Mouse (Mus musculus): ENCODE measurements at regions not wholly inside any gene's neighbourhood (a gene's known extent, or its start where the extent isn't known, plus 50 kb on each side); places are given as distances from the start of the nearest gene placed in this dataset.
A peak's percentile ranks its signal among the peaks of the same experiment; 100 is the strongest.
"Not testable (repeated sequence)": the region's sequence is repeated elsewhere in the genome, so short reads cannot be mapped to it uniquely, and the experiment has no call there.

GRCm38 (mm10) chr16:50774699-50775098 lies 183.7 kb upstream of the Ccdc54 start:
- not testable (repeated sequence) for DNase-seq (ENCODE audit: low spot score)

GRCm38 (mm10) chr16:50766055-50766770 lies 175.3 kb upstream of the Ccdc54 start:
- DNase-seq (ENCODE audit: low spot score) = no peak

GRCm38 (mm10) chr16:50762096-50762495 lies 171.1 kb upstream of the Ccdc54 start:
- DNase-seq (ENCODE audit: low spot score) = no peak

GRCm38 (mm10) chr16:50759979-50760378 lies 169.0 kb upstream of the Ccdc54 start:
- no peak for DNase-seq (ENCODE audit: low spot score)

- DNase-seq (ENCODE audit: low spot score) = peak; percentile 26
Observed at GRCm38 (mm10) chr16:50756696-50757095, 165.7 kb upstream of the Ccdc54 start.

- no peak for DNase-seq (ENCODE audit: low spot score)
Observed at GRCm38 (mm10) chr16:50753612-50754389, 162.8 kb upstream of the Ccdc54 start.

GRCm38 (mm10) chr16:50753046-50753445 lies 162.1 kb upstream of the Ccdc54 start:
- no peak for DNase-seq (ENCODE audit: low spot score)

GRCm38 (mm10) chr16:50752277-50752600 lies 161.3 kb upstream of the Ccdc54 start:
- no peak for DNase-seq (ENCODE audit: low spot score)

- no peak for DNase-seq (ENCODE audit: low spot score)
Observed at GRCm38 (mm10) chr16:50751495-50752276, 160.7 kb upstream of the Ccdc54 start.

- DNase-seq (ENCODE audit: low spot score) = no peak
Observed at GRCm38 (mm10) chr16:50747698-50748097, 156.7 kb upstream of the Ccdc54 start.

GRCm38 (mm10) chr16:50745723-50746122 lies 154.8 kb upstream of the Ccdc54 start:
- DNase-seq (ENCODE audit: low spot score) = no peak

- peak; percentile 36 for DNase-seq (ENCODE audit: low spot score)
Observed at GRCm38 (mm10) chr16:50737396-50737843, 146.5 kb upstream of the Ccdc54 start.

- DNase-seq (ENCODE audit: low spot score) = peak; percentile 92
Observed at GRCm38 (mm10) chr16:50736151-50737047, 145.4 kb upstream of the Ccdc54 start.

- no peak for DNase-seq (ENCODE audit: low spot score)
Observed at GRCm38 (mm10) chr16:50733359-50733758, 142.4 kb upstream of the Ccdc54 start.

- DNase-seq (ENCODE audit: low spot score) = peak; percentile 92
Observed at GRCm38 (mm10) chr16:50732082-50733006, 141.4 kb upstream of the Ccdc54 start.

- no peak for DNase-seq (ENCODE audit: low spot score)
Observed at GRCm38 (mm10) chr16:50729341-50729740, 138.4 kb upstream of the Ccdc54 start.

- DNase-seq (ENCODE audit: low spot score) = no peak
Observed at GRCm38 (mm10) chr16:50723144-50723543, 132.2 kb upstream of the Ccdc54 start.

GRCm38 (mm10) chr16:50717306-50718017 lies 126.5 kb upstream of the Ccdc54 start:
- no peak for DNase-seq (ENCODE audit: low spot score)

GRCm38 (mm10) chr16:50709727-50710126 lies 118.8 kb upstream of the Ccdc54 start:
- no peak for DNase-seq (ENCODE audit: low spot score)

GRCm38 (mm10) chr16:50707906-50708305 lies 117.0 kb upstream of the Ccdc54 start:
- no peak for DNase-seq (ENCODE audit: low spot score)
